Mouse (Mus musculus) CH12.LX (cell line): ENCODE results near the gene Zfp1. TPM values are rescaled to one million over a fixed set of nuclear protein-coding genes. Genes with fewer than 3 reads are reported as not detected.

ENCODE experiments used
- DNase-seq: peaks from one replicate; pipeline ENCODE4 v3.0.0-alpha.2; 2013; ENCODE audit errors: extremely low read depth
- H3K27ac ChIP-seq: 2 replicates; pipeline ENCODE4 v1.5.1; 2012; ENCODE audit warnings: low read depth, mild to moderate bottlenecking, control low read depth, moderate library complexity; ENCODE audit not compliant: insufficient read depth
- H3K27me3 ChIP-seq: replicated peaks from 2 replicates; pipeline ENCODE3; 2012; ENCODE audit warnings: inconsistent platforms
- H3K36me3 ChIP-seq, 2 experiments: replicated peaks in 1 of 2; 2 replicates each; pipeline versions ENCODE3 to v1.6.1; 2012; ENCODE audit warnings: inconsistent platforms in 1 of 2, low read length in 1 of 2, mild to moderate bottlenecking in 1 of 2, mixed read lengths in 1 of 2, moderate library complexity in 1 of 2; ENCODE audit not compliant: control insufficient read depth in 1 of 2, insufficient read depth in 1 of 2
- H3K4me1 ChIP-seq, 2 experiments: 2 replicates each; pipeline ENCODE4 v1.6.1; 2012; ENCODE audit warnings: inconsistent platforms in 1 of 2, moderate library complexity in 1 of 2; ENCODE audit not compliant: insufficient read depth in 2 of 2, control insufficient read depth in 1 of 2
- H3K4me2 ChIP-seq: 2 replicates; pipeline ENCODE4 v1.6.1; 2012; ENCODE audit warnings: low read depth, mild to moderate bottlenecking, control low read depth; ENCODE audit not compliant: poor library complexity, insufficient read depth, severe bottlenecking
- H3K4me3 ChIP-seq, 3 experiments: fragments of 150-350 bp in 1 of 3; sonication (generic) in 1 of 3; replicated peaks in 1 of 3; 2 replicates each; pipeline versions ENCODE3 to v1.5.1; 2011 to 2012; ENCODE audit warnings: low read depth in 2 of 3, low read length in 2 of 3, mild to moderate bottlenecking in 2 of 3, moderate library complexity in 2 of 3, control low read depth in 1 of 3, improper control_type of control experiment in 1 of 3, inconsistent platforms in 1 of 3, mixed read lengths in 1 of 3; ENCODE audit not compliant: poor library complexity in 1 of 3
- H3K79me2 ChIP-seq: replicated peaks from 2 replicates; pipeline ENCODE4 v1.6.1; 2012; ENCODE audit warnings: mild to moderate bottlenecking, moderate library complexity; ENCODE audit not compliant: control insufficient read depth, poor library complexity, insufficient read depth, severe bottlenecking; ENCODE audit errors: extremely low read depth
- H3K9ac ChIP-seq: 2 replicates; pipeline ENCODE4 v1.6.1; 2012; ENCODE audit warnings: low read depth, mild to moderate bottlenecking, control low read depth, moderate library complexity; ENCODE audit not compliant: insufficient read depth
- H3K9me3 ChIP-seq: replicated peaks from 2 replicates; pipeline ENCODE3; 2012; ENCODE audit warnings: low read length, inconsistent platforms, mixed read lengths
- BHLHE40 ChIP-seq: IDR thresholded peaks from 2 replicates; pipeline ENCODE4 v1.6.1; 2011; ENCODE audit warnings: mild to moderate bottlenecking, low read depth, low read length, improper control_type of control experiment
- CHD1 ChIP-seq: IDR thresholded peaks from 2 replicates; pipeline ENCODE4 v1.6.1; 2012; ENCODE audit warnings: low read depth, low read length, improper control_type of control experiment, inconsistent platforms
- CHD2 ChIP-seq: IDR thresholded peaks from 2 replicates; pipeline ENCODE4 v1.6.1; 2011; ENCODE audit warnings: low read length, improper control_type of control experiment
- CTCF ChIP-seq, 2 experiments: IDR thresholded peaks in 1 of 2; conservative IDR thresholded peaks in 1 of 2; 2 replicates each; pipeline ENCODE4 v1.5.1; 2011 to 2012; ENCODE audit warnings: low read depth in 2 of 2, low read length in 2 of 2, improper control_type of control experiment in 1 of 2, inconsistent platforms in 1 of 2, mild to moderate bottlenecking in 1 of 2, moderate library complexity in 1 of 2
- E2F4 ChIP-seq: IDR thresholded peaks from 2 replicates; pipeline ENCODE4 v1.6.1; 2011; ENCODE audit warnings: low read depth, low read length, improper control_type of control experiment; ENCODE audit not compliant: insufficient replicate concordance
- ELF1 ChIP-seq: IDR thresholded peaks from 2 replicates; pipeline ENCODE4 v1.6.1; 2014; ENCODE audit warnings: low read depth, mild to moderate bottlenecking, inconsistent platforms, low read length, improper control_type of control experiment
- EP300 ChIP-seq: IDR thresholded peaks from 2 replicates; pipeline ENCODE4 v1.6.1; 2011; ENCODE audit warnings: low read length, improper control_type of control experiment
- ETS1 ChIP-seq: conservative IDR thresholded peaks from 2 replicates; pipeline ENCODE4 v1.6.1; 2012; ENCODE audit warnings: low read depth, mild to moderate bottlenecking, inconsistent platforms, low read length, improper control_type of control experiment, moderate library complexity
- GABPA ChIP-seq: IDR thresholded peaks from 2 replicates; pipeline ENCODE4 v1.6.1; 2012; ENCODE audit warnings: low read depth, low read length, improper control_type of control experiment, inconsistent platforms; ENCODE audit not compliant: insufficient replicate concordance
- HCFC1 ChIP-seq: IDR thresholded peaks from 2 replicates; pipeline ENCODE4 v1.6.1; 2012; ENCODE audit warnings: low read depth, mild to moderate bottlenecking, inconsistent platforms, low read length, improper control_type of control experiment
- IRF4 ChIP-seq: IDR thresholded peaks from 2 replicates; pipeline ENCODE4 v1.6.1; 2014; ENCODE audit warnings: low read depth, mild to moderate bottlenecking, inconsistent platforms, low read length, improper control_type of control experiment
- JUN ChIP-seq: IDR thresholded peaks from 2 replicates; pipeline ENCODE4 v1.6.1; 2011; ENCODE audit warnings: low read depth, mild to moderate bottlenecking, low read length, improper control_type of control experiment, moderate library complexity; ENCODE audit not compliant: insufficient read depth
- JUND ChIP-seq: conservative IDR thresholded peaks from 2 replicates; pipeline ENCODE4 v1.6.1; 2011; ENCODE audit warnings: low read depth, low read length, improper control_type of control experiment
- KAT2A ChIP-seq: IDR thresholded peaks from 2 replicates; pipeline ENCODE4 v1.6.1; 2012; ENCODE audit warnings: low read length, improper control_type of control experiment, inconsistent platforms; ENCODE audit not compliant: insufficient replicate concordance
- MAFK ChIP-seq: IDR thresholded peaks from 2 replicates; pipeline ENCODE4 v1.6.1; 2011; ENCODE audit warnings: low read length, improper control_type of control experiment; ENCODE audit not compliant: insufficient replicate concordance
- MAX ChIP-seq: IDR thresholded peaks from 2 replicates; pipeline ENCODE4 v1.6.1; 2011; ENCODE audit warnings: low read length, improper control_type of control experiment
- MAZ ChIP-seq: IDR thresholded peaks from 2 replicates; pipeline ENCODE4 v1.6.1; 2012; ENCODE audit warnings: low read depth, mild to moderate bottlenecking, inconsistent platforms, low read length, improper control_type of control experiment, moderate library complexity
- MEF2A ChIP-seq: IDR thresholded peaks from 2 replicates; pipeline ENCODE4 v1.6.1; 2014; ENCODE audit warnings: low read depth, mild to moderate bottlenecking, inconsistent platforms, low read length, improper control_type of control experiment, borderline replicate concordance
- MYC ChIP-seq: IDR thresholded peaks from 2 replicates; pipeline ENCODE4 v1.6.1; 2011; ENCODE audit warnings: low read depth, mild to moderate bottlenecking, improper control_type of control experiment, low read length
- NELFE ChIP-seq: IDR thresholded peaks from 2 replicates; pipeline ENCODE4 v1.6.1; 2011; ENCODE audit warnings: low read depth, low read length, improper control_type of control experiment
- NRF1 ChIP-seq: IDR thresholded peaks from 2 replicates; pipeline ENCODE4 v1.6.1; 2014; ENCODE audit warnings: low read depth, mild to moderate bottlenecking, inconsistent platforms, low read length, improper control_type of control experiment, moderate library complexity
- PAX5 ChIP-seq: IDR thresholded peaks from 2 replicates; pipeline ENCODE4 v1.6.1; 2012; ENCODE audit warnings: low read length, inconsistent platforms, mixed read lengths
- POLR2A ChIP-seq: IDR thresholded peaks from 2 replicates; pipeline ENCODE4 v1.6.1; 2011; ENCODE audit warnings: low read depth, mild to moderate bottlenecking, improper control_type of control experiment, low read length
- POLR2AphosphoS2 ChIP-seq: IDR thresholded peaks from 2 replicates; pipeline ENCODE4 v1.6.1; 2011; ENCODE audit warnings: low read depth, low read length, improper control_type of control experiment
- RAD21 ChIP-seq: IDR thresholded peaks from 2 replicates; pipeline ENCODE4 v1.6.1; 2011; ENCODE audit warnings: low read depth, mild to moderate bottlenecking, low read length, improper control_type of control experiment, moderate library complexity
- RCOR1 ChIP-seq: conservative IDR thresholded peaks from 2 replicates; pipeline ENCODE4 v1.6.1; 2012; ENCODE audit warnings: low read depth, mild to moderate bottlenecking, inconsistent platforms, low read length, improper control_type of control experiment
- SIN3A ChIP-seq: IDR thresholded peaks from 2 replicates; pipeline ENCODE4 v1.6.1; 2012; ENCODE audit warnings: low read length, improper control_type of control experiment, inconsistent platforms
- SMC3 ChIP-seq: IDR thresholded peaks from 2 replicates; pipeline ENCODE4 v1.6.1; 2011; ENCODE audit warnings: low read depth, low read length, improper control_type of control experiment
- TBP ChIP-seq: conservative IDR thresholded peaks from 2 replicates; pipeline ENCODE4 v1.6.1; 2011; ENCODE audit warnings: low read depth, low read length, improper control_type of control experiment
- TCF12 ChIP-seq: IDR thresholded peaks from 2 replicates; pipeline ENCODE4 v1.6.1; 2014; ENCODE audit warnings: low read depth, mild to moderate bottlenecking, inconsistent platforms, low read length, improper control_type of control experiment
- UBTF ChIP-seq: IDR thresholded peaks from 2 replicates; pipeline ENCODE4 v1.6.1; 2012; ENCODE audit warnings: low read depth, mild to moderate bottlenecking, inconsistent platforms, low read length, improper control_type of control experiment, moderate library complexity
- USF1 ChIP-seq: IDR thresholded peaks from 2 replicates; pipeline ENCODE4 v1.6.1; 2014; ENCODE audit warnings: low read depth, mild to moderate bottlenecking, inconsistent platforms, low read length, improper control_type of control experiment
- USF2 ChIP-seq: conservative IDR thresholded peaks from 2 replicates; pipeline ENCODE4 v1.6.1; 2011; ENCODE audit warnings: low read depth, low read length, improper control_type of control experiment
- ZC3H11A ChIP-seq: IDR thresholded peaks from 2 replicates; pipeline ENCODE4 v1.6.1; 2012; ENCODE audit warnings: low read depth, mild to moderate bottlenecking, inconsistent platforms, low read length, improper control_type of control experiment
- ZKSCAN1 ChIP-seq: IDR thresholded peaks from 2 replicates; pipeline ENCODE4 v1.6.1; 2012; ENCODE audit warnings: low read depth, inconsistent platforms, low read length, improper control_type of control experiment, borderline replicate concordance
- ZMIZ1 ChIP-seq: IDR thresholded peaks from 2 replicates; pipeline ENCODE4 v1.6.1; 2012; ENCODE audit warnings: low read depth, mild to moderate bottlenecking, inconsistent platforms, low read length, improper control_type of control experiment
- ZNF384 ChIP-seq: IDR thresholded peaks from 2 replicates; pipeline ENCODE4 v1.6.1; 2012; ENCODE audit warnings: low read depth, low read length, improper control_type of control experiment, inconsistent platforms
- dilution Hi-C: fragments of 300-500 bp; cut with MboI; formaldehyde crosslinking; loops from 2 replicates; pipeline ENCODE4 v1.14.3; 2020; ENCODE audit warnings: low sequenced_read_pairs; ENCODE audit not compliant: extremely low pct_unique_long_range_greater_than_20kb, extremely low pct_ligation_motif_present
- in situ Hi-C: fragments of 300-500 bp; cut with MboI; formaldehyde crosslinking; loops from 3 replicates; pipeline ENCODE4 v1.14.3; 2019; ENCODE audit warnings: low sequenced_read_pairs, low pct_ligation_motif_present, low pct_unique_long_range_greater_than_20kb, mixed read lengths
- polyA plus RNA-seq: library from polyadenylated mRNA; unstranded; fragments of >175 nt; gene quantifications from 2 replicates; pipeline ENCODE4 v1.2.1, GENCODE M21; 2012; ENCODE audit warnings: low read depth; ENCODE audit not compliant: insufficient read length
- total RNA-seq, 2 experiments: library from RNA; depleted of rRNA; stranded (reverse); fragments of 300-350 nt in 1 of 2; fragments of >200 nt in 1 of 2; gene quantifications; 2 replicates each; pipeline ENCODE4 v1.2.3; 2012 to 2014

Gene Zfp1
- total RNA-seq (2012; rRNA removed) = 8.0 and 9.2 TPM in 2 replicates
- 14.9 and 16.7 TPM in 2 replicates for total RNA-seq (2014; rRNA removed)
- polyA plus RNA-seq = 14.5 and 15.4 TPM in 2 replicates

GRCm38 (mm10) chr8:111643264-111644141 lies at the start of gene Zfp1:
Gene Zfp1, plus strand, starts transcription at chr8:111643401.
- Histone ChIP-seq H3K4me2 (peak within 1 kb of the TSS; percentile 88), H3K9ac (peak within 1 kb of the TSS; percentile 80), H3K4me3 (peak within 1 kb of the TSS; percentile 69 to 89 (median 73)), H3K9me3 (no peaks in the 10 kb centered on the region), H3K79me2 (peaks cover 6% of the 10 kb centered on the region), H3K27me3 (no peaks in the 10 kb centered on the region), H3K36me3 (peaks cover 0 to 4% of the 10 kb centered on the region in 2 experiments), H3K27ac (peak within 1 kb of the TSS; percentile 70), H3K4me1 (peaks cover 0 to 24% of the 10 kb centered on the region in 2 experiments; a peak in 2 of 4 replicates)
- dilution Hi-C loops = no loop called here
- peak; percentile 96 for DNase-seq
- in situ Hi-C loops = no loop called here
- TF ChIP-seq ETS1 (peak; percentile 3; the same call in 1 of the 2 replicates), NRF1 (peak; percentile 84), SIN3A (peak; percentile 13), POLR2AphosphoS2 (no peak; the same call in none of the 2 replicates), HCFC1 (peak; percentile 98), MAFK (no peak), MEF2A (no peak; the same call in 1 of the 2 replicates), RAD21 (no peak), POLR2A (peak; percentile 78), TBP (peak; percentile 94), GABPA (peak; percentile 45; the same call in 1 of the 2 replicates), MYC (peak; percentile 78), JUN (no peak; the same call in 1 of the 2 replicates), NELFE (peak; percentile 70), USF2 (no peak), USF1 (no peak), ZC3H11A (no peak), KAT2A (peak; percentile 90; the same call in 1 of the 2 replicates), EP300 (peak; percentile 7; the same call in 1 of the 2 replicates), CTCF (conservative IDR thresholded peaks at IDR 0.05 in 1 of 2, IDR thresholded peaks at IDR 0.05 in 1 of 2; ENCODE audit: low read depth in 2 of 2, low read length in 2 of 2) (no peak), ZNF384 (peak; percentile 73; the same call in 1 of the 2 replicates), MAX (peak; percentile 71), RCOR1 (no peak), BHLHE40 (peak; percentile 38; the same call in 1 of the 2 replicates), IRF4 (no peak; the same call in 1 of the 2 replicates), SMC3 (no peak), ELF1 (peak; percentile 77), UBTF (no peak), CHD1 (no peak), ZMIZ1 (peak; percentile 50), JUND (no peak), TCF12 (peak; percentile 50), PAX5 (no peak), ZKSCAN1 (no peak), CHD2 (peak; percentile 82), E2F4 (peak; percentile 22; the same call in 1 of the 2 replicates), MAZ (peak; percentile 58; the same call in 1 of the 2 replicates)
